Mouse (Mus musculus) bone marrow, adult 2 months (tissue): ENCODE measurements around the gene Sucnr1.

Experiments
- CTCF ChIP-seq: fragments of 200-500 bp; IDR thresholded peaks from 2 replicates; pipeline ENCODE4 v1.5.1; 2011; ENCODE audit warnings: low read length, control low read depth; ENCODE audit not compliant: control insufficient read depth, insufficient read depth
- POLR2A ChIP-seq: fragments of 200-500 bp; IDR thresholded peaks from 2 replicates; pipeline ENCODE4 v1.6.1; 2011; ENCODE audit warnings: low read depth, mild to moderate bottlenecking, control low read depth, low read length, borderline replicate concordance; ENCODE audit not compliant: control insufficient read depth

DNA sequence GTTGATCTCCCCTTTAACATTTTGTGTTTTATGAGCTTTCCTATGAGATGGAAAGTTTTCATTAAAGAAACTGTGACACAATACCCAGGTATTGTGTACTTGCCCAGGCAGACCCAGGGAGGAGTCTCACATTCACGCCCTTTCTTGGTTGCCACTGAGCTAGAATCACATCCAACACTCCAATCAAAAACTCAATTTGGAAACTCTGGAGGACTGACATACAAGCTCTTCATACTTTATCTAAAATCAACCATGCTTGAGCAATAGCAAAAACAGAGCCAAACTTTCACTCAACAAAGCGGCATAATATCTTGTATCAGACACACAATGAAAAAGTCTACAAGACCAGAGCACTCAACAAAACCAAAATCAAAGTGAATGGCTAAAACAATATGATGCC lies 27.7 kb upstream of the Sucnr1 start:
- TF ChIP-seq CTCF: no peak
- no peak for TF ChIP-seq POLR2A
